Mouse (Mus musculus): ENCODE data around the gene Plvap. TPM values are rescaled to one million over a fixed set of nuclear protein-coding genes. Genes with fewer than 3 reads are reported as not detected.

The Plvap gene
- total RNA-seq, 2 experiments from 2014 or later: 8.5 to 9.1 TPM

DNA sequence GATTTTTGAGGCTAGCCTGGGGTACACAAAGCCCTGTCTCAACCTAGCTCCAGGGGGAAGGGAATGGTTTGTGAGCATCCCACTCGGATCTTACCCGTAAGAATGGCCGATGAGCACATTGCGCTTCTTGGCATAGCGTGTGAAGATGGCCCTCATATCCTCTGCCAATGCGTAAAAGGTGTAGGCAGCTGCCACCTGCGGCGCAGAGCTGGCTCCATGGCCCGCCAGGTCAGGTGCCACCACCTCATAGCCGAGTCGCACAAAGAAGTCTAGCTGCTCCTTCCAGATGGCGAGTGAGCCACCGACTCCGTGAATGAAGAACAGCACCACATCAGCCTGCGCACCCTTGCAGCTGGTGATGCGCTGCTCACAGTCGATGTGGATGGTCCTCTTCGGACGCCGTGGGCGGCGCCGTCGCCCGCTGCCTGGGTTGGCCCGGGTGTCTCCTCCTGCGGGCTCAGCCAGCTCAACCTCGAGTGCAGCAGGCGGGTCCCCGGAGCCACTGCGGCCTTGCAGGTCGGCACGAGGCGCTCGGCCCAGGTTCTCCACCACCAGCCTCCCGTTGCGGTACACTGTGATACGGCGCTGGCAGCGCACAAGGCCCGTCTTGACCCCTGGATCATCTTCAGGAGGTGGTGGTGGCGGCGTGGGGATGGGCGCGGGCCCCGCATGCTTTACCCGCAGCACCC is 50.3 kb downstream of the Plvap start:
- no peak overlapping the region for H3K27ac ChIP-seq
- intact Hi-C loops (cut with DNase I): loop anchor here (5.0 to 10.0 kb wide), 2 partner anchors 89 to 566 kb away; partner anchors contain the start of genes Ocel1, Rpl18a and Slc5a5
- no peak for TF ChIP-seq CTCF (IDR thresholded peaks at IDR 0.05)
- H3K4me3 ChIP-seq: peak overlapping the region; percentile 95
- DNase-seq (ENCODE audit: extremely low spot score in 1 of 2, low spot score in 2 of 2): no peak

DNA sequence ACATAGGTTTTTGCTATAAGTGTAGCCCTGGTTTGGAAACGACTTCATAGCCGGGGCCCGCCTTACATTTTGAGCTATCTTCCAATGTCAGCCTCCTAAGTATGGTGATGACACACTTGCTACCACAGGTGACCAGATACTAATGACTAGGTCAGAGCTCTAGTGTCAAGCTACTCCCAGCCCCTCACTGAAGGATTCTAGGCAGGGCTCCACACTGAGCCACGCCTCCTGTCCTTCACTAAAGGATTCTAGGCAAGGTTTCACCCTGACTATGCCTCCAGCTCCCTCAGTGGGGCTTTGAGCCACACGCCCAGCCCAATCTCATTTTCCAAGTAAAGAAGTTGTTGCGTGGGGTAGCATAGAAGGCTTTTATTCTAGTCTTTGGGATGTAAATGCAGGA is 50.8 kb downstream of the Plvap start:
- intact Hi-C loops (cut with DNase I): loop anchor here (5.0 to 10.0 kb wide), 2 partner anchors 88 to 566 kb away; partner anchors contain the start of genes Ocel1, Rpl18a and Slc5a5
- Histone ChIP-seq H3K27ac (no peak overlapping the region), H3K4me3 (no peak overlapping the region)
- DNase-seq (ENCODE audit: extremely low spot score in 1 of 2, low spot score in 2 of 2): no peak
- no peak for TF ChIP-seq CTCF (IDR thresholded peaks at IDR 0.05)

DNA sequence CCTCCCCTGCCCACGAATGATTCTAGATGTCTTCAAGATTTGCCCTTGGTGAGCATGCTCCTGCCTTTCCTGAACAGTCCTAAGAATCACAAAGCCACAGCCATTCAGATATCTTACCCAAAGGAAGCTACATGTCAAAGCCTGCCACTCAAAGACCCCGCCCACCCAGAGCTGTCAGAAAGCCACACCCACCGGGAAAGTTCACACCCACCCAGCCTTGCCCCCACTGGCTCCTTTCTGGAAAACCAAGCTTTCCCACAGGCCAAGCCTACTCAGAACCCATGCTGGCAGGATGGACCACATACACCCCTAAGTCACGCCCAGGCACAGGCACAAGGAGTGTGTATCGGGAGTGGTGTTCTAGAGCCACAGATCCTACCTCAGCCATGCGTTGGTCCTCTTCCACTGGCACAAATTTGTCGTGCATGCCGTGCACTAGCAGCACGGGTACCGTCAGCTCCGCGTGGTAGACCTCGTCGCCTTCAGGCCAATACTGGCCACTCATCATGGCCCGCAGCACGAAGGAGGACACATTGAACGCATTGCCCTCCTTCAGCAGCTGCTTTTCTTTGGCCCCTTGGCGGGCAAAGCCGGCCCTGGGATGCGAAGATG is 53.8 kb downstream of the Plvap start:
- intact Hi-C loops (cut with DNase I): loop anchor here (2.0 kb wide), 1 partner anchor 53 kb away; no protein-coding TSS in a partner anchor
- peak; percentile 7 to 8 for DNase-seq (ENCODE audit: extremely low spot score in 1 of 2, low spot score in 2 of 2)

DNA sequence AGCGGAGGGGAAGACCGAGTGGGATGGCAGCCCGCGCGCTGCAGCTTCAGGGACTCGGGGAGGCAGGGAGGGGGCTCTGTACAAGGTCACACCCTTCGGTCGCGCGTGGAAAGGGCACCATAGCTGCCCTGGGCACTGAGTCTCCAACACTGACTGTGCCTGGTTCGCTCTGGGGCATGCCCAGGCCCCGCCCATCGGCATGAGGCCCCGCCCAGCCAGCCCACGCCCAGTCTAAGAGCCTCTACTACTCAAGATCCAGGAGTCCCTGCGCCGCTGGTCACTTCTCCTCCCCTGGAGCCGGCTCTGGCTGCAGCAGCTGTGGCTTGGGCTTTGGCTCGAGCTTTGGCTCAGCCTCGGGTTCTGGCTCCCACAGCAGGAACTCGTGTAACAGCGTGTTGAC is 54.6 kb downstream of the Plvap start:
- no peak overlapping the region for H3K4me3 ChIP-seq

More for the DNA sequence above, 53.8 kb downstream of the Plvap start:
- Histone ChIP-seq H3K4me3 (no peak overlapping the region), H3K27ac (no peak overlapping the region)
- no peak for TF ChIP-seq CTCF (IDR thresholded peaks at IDR 0.05)

GRCm38 (mm10) chr8:71454668-71455067 is 56.9 kb downstream of the Plvap start:
- no peak for TF ChIP-seq CTCF (IDR thresholded peaks at IDR 0.05)
- no peak overlapping the region for H3K27ac ChIP-seq
- H3K4me3 ChIP-seq: no peak overlapping the region

More for the DNA sequence above, 54.6 kb downstream of the Plvap start:
- intact Hi-C loops (cut with DNase I): no loop called here
- no peak overlapping the region for H3K27ac ChIP-seq
- peak; percentile 9 to 10 for DNase-seq (ENCODE audit: extremely low spot score in 1 of 2, low spot score in 2 of 2)
- no peak for TF ChIP-seq CTCF (IDR thresholded peaks at IDR 0.05)

DNA sequence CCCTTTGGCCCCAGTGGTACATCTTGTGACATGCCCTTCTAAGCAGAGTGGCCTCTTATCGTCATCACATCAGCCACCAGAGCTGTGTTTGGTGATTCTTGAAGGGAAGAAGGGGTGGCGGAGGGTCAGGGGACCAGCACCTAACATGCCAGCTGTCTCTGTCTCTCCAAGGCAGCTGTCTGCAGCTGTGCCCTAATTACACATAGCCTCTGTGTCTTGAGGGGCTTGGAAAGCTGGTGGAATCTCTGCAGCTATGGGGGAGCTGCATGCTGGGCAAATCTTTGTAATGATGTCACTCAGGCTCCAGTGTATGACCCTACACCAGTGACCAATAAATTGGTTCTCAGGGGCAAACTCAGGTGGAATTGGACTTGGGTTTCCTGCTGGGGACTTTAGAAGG is 58.9 kb downstream of the Plvap start:
- Histone ChIP-seq H3K4me3 (no peak overlapping the region), H3K27ac (no peak overlapping the region)
- no peak for TF ChIP-seq CTCF (IDR thresholded peaks at IDR 0.05)
- DNase-seq (ENCODE audit: extremely low spot score in 1 of 2, low spot score in 2 of 2): no peak
- intact Hi-C loops (cut with DNase I): no loop called here

More at GRCm38 (mm10) chr8:71454668-71455067, 56.9 kb downstream of the Plvap start:
- intact Hi-C loops (cut with DNase I): no loop called here
- peak in 1 of 2 experiments; percentile 1 for DNase-seq (ENCODE audit: extremely low spot score in 1 of 2, low spot score in 2 of 2)

- intact Hi-C loops (cut with DNase I): no loop called here
- DNase-seq (ENCODE audit: extremely low spot score in 1 of 2, low spot score in 2 of 2): no peak
- no peak for TF ChIP-seq CTCF (IDR thresholded peaks at IDR 0.05)
- H3K4me3 ChIP-seq: no peak overlapping the region
- no peak overlapping the region for H3K27ac ChIP-seq
Measured at GRCm38 (mm10) chr8:71451777-71452176, 59.8 kb downstream of the Plvap start.

GRCm38 (mm10) chr8:71451337-71451736 is 60.2 kb downstream of the Plvap start:
- no peak overlapping the region for H3K4me3 ChIP-seq
- TF ChIP-seq CTCF (IDR thresholded peaks at IDR 0.05): no peak
- DNase-seq (ENCODE audit: extremely low spot score in 1 of 2, low spot score in 2 of 2): no peak
- H3K27ac ChIP-seq: no peak overlapping the region
- intact Hi-C loops (cut with DNase I): no loop called here

Other genes starting within 250 kb of the Plvap start
- gene Myo9b, start 239.0 kb downstream of the Plvap start, total RNA-seq (2021): 10 to 100 TPM; 34.6 to 39.7 TPM
- gene Haus8, start 238.8 kb downstream of the Plvap start, total RNA-seq (2021): 10 to 100 TPM; 10.0 to 14.7 TPM
- 100 to 1,000 TPM; 110 to 113 TPM for gene Use1, start 144.9 kb downstream of the Plvap start, total RNA-seq (2021)
- gene Ocel1, start 140.5 kb downstream of the Plvap start, total RNA-seq (2021): 10 to 100 TPM; 16.6 to 19.0 TPM
- 10 to 100 TPM; 41.7 to 44.8 TPM for gene Nr2f6, start 129.8 kb downstream of the Plvap start, total RNA-seq (2021)
- gene Ushbp1, start 116.0 kb downstream of the Plvap start, total RNA-seq (2021): 1 to 10 TPM; 4.6 to 4.7 TPM
- 100 to 1,000 TPM in 1 of 2 experiments, 10 to 100 TPM in 1; 97.3 to 107 TPM for gene Babam1, start 114.9 kb downstream of the Plvap start, total RNA-seq (2021)
- gene Ankle1, start 105.7 kb downstream of the Plvap start, total RNA-seq (2021): under 1 TPM; 0.35 to 0.36 TPM
- 100 to 1,000 TPM; 302 to 335 TPM for gene Abhd8, start 48.1 kb downstream of the Plvap start, total RNA-seq (2021)
- 10 to 100 TPM; 49.2 to 57.1 TPM for gene Mrpl34, start 46.8 kb downstream of the Plvap start, total RNA-seq (2021)
- gene Dda1, start 42.6 kb downstream of the Plvap start, total RNA-seq (2021): 10 to 100 TPM; 75.0 to 87.0 TPM
- 10 to 100 TPM; 62.5 to 64.0 TPM for gene Ano8, start 25.8 kb downstream of the Plvap start, total RNA-seq (2021)
- 10 to 100 TPM; 33.0 to 37.4 TPM for gene Gtpbp3, start 23.6 kb downstream of the Plvap start, total RNA-seq (2021)
- not detected for gene Ccdc194, start 14.0 kb upstream of the Plvap start, total RNA-seq (2021)
- gene Bst2, start 25.7 kb upstream of the Plvap start, total RNA-seq (2021): 1 to 10 TPM; 3.5 to 4.0 TPM
- 10 to 100 TPM; 37.2 to 37.6 TPM for gene Mvb12a, start 31.2 kb upstream of the Plvap start, total RNA-seq (2021)
- not detected for gene Tmem221, start 47.1 kb upstream of the Plvap start, total RNA-seq (2021)
- under 1 TPM in 1 of 2 experiments, not detected in 1; 0.11 TPM for gene Nxnl1, start 54.8 kb upstream of the Plvap start, total RNA-seq (2021)
- gene Slc27a1, start 57.1 kb upstream of the Plvap start, total RNA-seq (2021): 100 to 1,000 TPM; 108 to 109 TPM
- gene Pgls, start 80.4 kb upstream of the Plvap start, total RNA-seq (2021): 10 to 100 TPM; 29.1 to 33.0 TPM
- gene Fam129c, start 85.9 kb upstream of the Plvap start, total RNA-seq (2021): 1 to 10 TPM; 3.1 to 4.0 TPM
- gene Colgalt1, start 99.2 kb upstream of the Plvap start, total RNA-seq (2021): 10 to 100 TPM; 47.2 to 50.9 TPM
- 100 to 1,000 TPM; 313 to 351 TPM for gene Unc13a, start 160.0 kb upstream of the Plvap start, total RNA-seq (2021)
- gene Jak3, start 164.5 kb upstream of the Plvap start, total RNA-seq (2021): 1 to 10 TPM; 5.5 to 5.8 TPM
- 1 to 10 TPM; 1.2 to 4.7 TPM for gene Insl3, start 177.5 kb upstream of the Plvap start, total RNA-seq (2021)
- gene B3gnt3, start 190.0 kb upstream of the Plvap start, total RNA-seq (2021): under 1 TPM; 0.68 to 0.79 TPM
- gene Fcho1, start 214.0 kb upstream of the Plvap start, total RNA-seq (2021): 100 to 1,000 TPM; 184 TPM